Mouse (Mus musculus) heart, embryonic 11.5 days (tissue): ENCODE data around the gene Slc9c1. TPM values are rescaled to one million over a fixed set of nuclear protein-coding genes. Genes with fewer than 3 reads are reported as not detected.

Experiments used
- ATAC-seq: fragments of 200-750 bp; cut with Nextera tagmentation; replicated peaks from 2 replicates; pipeline ENCODE4 v1.8.0; 2017; ENCODE audit warnings: moderate library complexity; ENCODE audit not compliant: insufficient number of reproducible peaks, low FRiP score, low TSS enrichment
- H3K27ac ChIP-seq: fragments of 300-500 bp; sonication (generic); 2 replicates; pipeline ENCODE4 v1.5.1; 2014; ENCODE audit warnings: mild to moderate bottlenecking, low read depth, low read length
- H3K27me3 ChIP-seq: fragments of 300-500 bp; sonication (generic); 2 replicates; pipeline ENCODE4 v1.6.1; 2014; ENCODE audit warnings: mild to moderate bottlenecking, low read length, mixed read lengths; ENCODE audit not compliant: control insufficient read depth, insufficient read depth
- H3K36me3 ChIP-seq: fragments of 300-500 bp; sonication (generic); 2 replicates; pipeline ENCODE4 v1.6.1; 2014; ENCODE audit warnings: mild to moderate bottlenecking, low read length, moderate library complexity, mixed read lengths; ENCODE audit not compliant: control insufficient read depth, insufficient read depth
- H3K4me1 ChIP-seq: fragments of 300-500 bp; sonication (generic); 2 replicates; pipeline ENCODE4 v1.6.1; 2014; ENCODE audit warnings: low read length; ENCODE audit not compliant: control insufficient read depth, insufficient read depth
- H3K4me2 ChIP-seq: fragments of 300-500 bp; sonication (generic); 2 replicates; pipeline ENCODE4 v1.6.1; 2014; ENCODE audit warnings: mild to moderate bottlenecking, moderate library complexity
- H3K4me3 ChIP-seq: fragments of 300-500 bp; sonication (generic); 2 replicates; pipeline ENCODE4 v1.5.1; 2014; ENCODE audit warnings: low read depth, low read length
- H3K9ac ChIP-seq: fragments of 300-500 bp; sonication (generic); 2 replicates; pipeline ENCODE4 v1.6.1; 2014; ENCODE audit warnings: mild to moderate bottlenecking, low read depth, low read length, moderate library complexity
- H3K9me3 ChIP-seq: fragments of 300-500 bp; sonication (generic); replicated peaks from 2 replicates; pipeline ENCODE4 v1.6.1; 2016; ENCODE audit warnings: low read length; ENCODE audit not compliant: control insufficient read depth
- WGBS: fragments of 180-500 bp; shearing (Covaris S2); extraction: QIAGEN DNeasy Blood & Tissue Kit; methylation state at CpG from one replicate; pipeline ENCODE4 v1.1.7; 2014; ENCODE audit not compliant: insufficient replicate concordance; 5-methylcytosine and 5-hydroxymethylcytosine counted together
- polyA plus RNA-seq: library from polyadenylated mRNA; unstranded; fragments of >200 nt; fragmentation: Nextera tagmentation; extraction: Ambion mirVana; gene quantifications from 2 replicates; pipeline ENCODE4 v1.2.1, GENCODE M21; 2014

Gene Slc9c1
- polyA plus RNA-seq, 1 experiment from 2014 or later, result not detected

DNA sequence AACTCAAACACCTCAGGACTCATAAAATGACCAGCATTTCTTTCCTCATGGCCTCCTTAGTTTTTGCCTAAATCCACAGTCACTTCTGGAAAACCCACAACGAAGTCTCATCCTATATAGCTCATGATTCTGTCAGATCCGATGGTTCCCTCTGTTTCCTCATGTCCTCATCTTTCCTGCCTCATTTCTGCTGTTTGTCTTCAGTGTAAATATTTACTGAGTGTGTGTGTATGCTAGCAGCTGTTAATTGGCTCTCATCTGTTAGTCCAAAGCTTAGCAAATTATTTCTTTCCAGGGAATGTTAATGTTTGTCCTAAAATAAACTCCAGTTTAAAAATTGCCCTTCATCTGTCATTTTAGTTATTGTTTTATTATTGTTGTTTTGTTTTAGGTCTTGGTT, 16.5 kb downstream of the Slc9c1 start:
- H3K9ac ChIP-seq, result no peak overlapping the region
- no peaks in the 10 kb centered on the region for H3K27me3 ChIP-seq
- H3K4me2 ChIP-seq, result no peak overlapping the region
- no peaks in the 10 kb centered on the region for H3K36me3 ChIP-seq
- ATAC-seq, result no peak
- 71% methylated on average over 2 of the region's 2 CpGs for WGBS
- no peak overlapping the region for H3K4me3 ChIP-seq
- no peak overlapping the region for H3K27ac ChIP-seq
- H3K9me3 ChIP-seq, result no peaks in the 10 kb centered on the region
- no peaks in the 10 kb centered on the region for H3K4me1 ChIP-seq

DNA sequence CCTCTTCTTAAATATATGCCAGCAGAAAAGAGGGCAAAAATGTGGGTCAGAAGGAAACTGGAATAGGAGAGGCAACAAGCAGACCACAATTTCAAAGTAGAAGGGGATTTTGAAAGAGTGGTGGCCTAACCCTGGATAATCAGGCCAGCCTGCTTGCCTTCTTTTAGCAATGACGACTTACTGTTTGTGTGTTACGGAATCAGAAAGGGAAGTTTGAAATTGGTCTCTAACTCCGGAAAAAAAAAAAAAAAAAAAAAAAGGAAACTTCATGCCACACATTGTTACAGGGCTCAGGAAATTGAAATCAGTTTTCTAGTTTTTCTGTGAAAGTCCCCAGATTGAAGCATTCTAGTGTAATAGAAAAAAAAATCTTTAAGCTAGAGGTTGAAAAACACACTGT, 26.6 kb downstream of the Slc9c1 start:
- 55% methylated on average over 3 of the region's 3 CpGs for WGBS
- H3K4me2 ChIP-seq, result no peak overlapping the region
- no peak overlapping the region for H3K27ac ChIP-seq
- H3K4me3 ChIP-seq, result no peak overlapping the region
- H3K27me3 ChIP-seq, result no peaks in the 10 kb centered on the region
- no peak overlapping the region for H3K9ac ChIP-seq
- ATAC-seq, result no peak
- no peaks in the 10 kb centered on the region for H3K9me3 ChIP-seq
- H3K36me3 ChIP-seq, result no peaks in the 10 kb centered on the region
- no peaks in the 10 kb centered on the region for H3K4me1 ChIP-seq

DNA sequence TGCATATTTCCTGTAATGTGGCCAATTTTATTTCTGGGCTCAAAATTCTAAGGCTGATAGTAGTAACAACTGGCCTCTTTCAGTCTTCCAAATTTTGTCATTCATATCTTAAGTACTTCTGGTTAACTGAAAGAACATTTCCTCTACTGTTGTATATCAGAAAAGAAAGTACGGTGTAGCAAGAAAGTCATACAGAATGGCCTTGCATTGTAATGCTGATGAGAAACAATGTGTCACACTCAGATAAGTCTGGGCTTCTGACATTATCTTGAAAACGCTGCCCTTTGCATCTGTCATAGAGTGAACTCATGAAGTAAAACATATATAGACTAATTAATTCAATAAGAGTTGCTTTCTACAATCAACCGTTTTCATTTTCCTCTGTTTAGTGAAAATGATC, 37.2 kb downstream of the Slc9c1 start:
- Histone ChIP-seq H3K4me1 (no peaks in the 10 kb centered on the region), H3K4me3 (no peak overlapping the region), H3K36me3 (no peaks in the 10 kb centered on the region), H3K27me3 (no peaks in the 10 kb centered on the region), H3K27ac (no peak overlapping the region), H3K4me2 (no peak overlapping the region), H3K9ac (no peak overlapping the region), H3K9me3 (no peaks in the 10 kb centered on the region)
- WGBS, result 51% methylated on average over 3 of the region's 3 CpGs
- ATAC-seq, result no peak

DNA sequence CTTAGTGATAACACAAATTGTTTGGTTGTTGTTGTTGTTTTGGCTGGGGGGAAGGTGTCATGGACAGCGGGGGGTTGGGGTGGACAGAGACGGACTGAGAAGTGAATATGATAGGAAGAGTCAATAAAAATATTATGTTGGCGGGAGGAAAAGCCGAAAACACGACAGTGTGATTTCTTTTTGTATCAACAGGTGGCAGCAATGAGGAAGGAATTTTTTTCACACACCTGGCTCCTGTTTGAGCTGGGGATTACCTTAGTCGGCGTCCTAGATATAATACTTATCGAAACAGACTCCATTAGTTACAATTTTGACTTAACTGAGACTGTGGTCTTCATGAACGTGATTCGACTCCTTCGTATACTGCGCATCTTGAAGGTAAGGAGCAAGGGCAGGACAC, 44.8 kb downstream of the Slc9c1 start:
- 52% methylated on average over 12 of the region's 12 CpGs for WGBS

DNA sequence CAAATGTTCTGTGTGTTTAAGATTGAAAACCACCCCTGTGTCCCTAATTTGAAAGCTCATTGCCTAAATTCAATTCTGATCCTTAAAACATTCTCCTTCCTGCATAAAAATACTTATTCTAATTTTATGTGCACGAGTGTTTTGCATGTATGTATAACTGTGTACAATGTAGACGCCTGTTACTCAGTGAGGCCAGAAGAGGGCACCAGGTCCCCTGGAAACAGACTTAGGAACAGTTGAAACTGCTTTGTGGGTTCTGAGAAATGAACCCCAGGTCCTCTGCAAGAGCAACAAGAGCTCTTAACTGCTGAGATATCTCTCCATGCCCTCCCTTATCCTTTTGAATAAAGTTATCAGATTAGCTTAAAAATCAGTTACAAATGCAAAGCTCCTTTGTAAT, 47.4 kb downstream of the Slc9c1 start:
- ATAC-seq, result no peak
- Histone ChIP-seq H3K4me1 (no peaks in the 10 kb centered on the region), H3K27ac (no peak overlapping the region), H3K9me3 (no peaks in the 10 kb centered on the region), H3K4me2 (no peak overlapping the region), H3K27me3 (no peaks in the 10 kb centered on the region), H3K4me3 (no peak overlapping the region), H3K9ac (no peak overlapping the region), H3K36me3 (no peaks in the 10 kb centered on the region)
- WGBS, result 34% methylated on average over 2 of the region's 2 CpGs

More for the DNA sequence above, 44.8 kb downstream of the Slc9c1 start:
- no peak for ATAC-seq
- H3K4me3 ChIP-seq, result no peak overlapping the region
- no peak overlapping the region for H3K4me2 ChIP-seq
- no peaks in the 10 kb centered on the region for H3K4me1 ChIP-seq
- no peak overlapping the region for H3K9ac ChIP-seq
- no peak overlapping the region for H3K27ac ChIP-seq
- no peaks in the 10 kb centered on the region for H3K36me3 ChIP-seq
- H3K27me3 ChIP-seq, result no peaks in the 10 kb centered on the region
- H3K9me3 ChIP-seq, result no peaks in the 10 kb centered on the region

DNA sequence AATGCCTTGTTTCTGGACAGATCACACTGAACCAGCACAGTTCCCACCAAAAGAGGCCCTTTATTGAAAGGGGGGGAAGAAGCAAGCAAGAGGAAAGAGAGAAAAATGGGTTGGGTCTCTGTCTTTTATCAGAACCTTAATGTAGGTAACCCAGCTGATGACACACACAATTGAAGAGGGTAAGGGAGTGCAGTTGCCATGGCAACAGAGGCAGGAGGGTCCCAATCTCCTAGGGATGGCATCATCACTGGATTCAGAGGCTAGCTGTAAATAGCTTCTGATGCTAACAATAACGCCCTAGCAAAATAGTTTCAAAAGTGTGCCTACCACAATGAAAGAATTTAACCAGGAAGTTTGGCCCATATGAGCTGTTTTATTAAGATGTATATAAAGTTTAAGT, 58.5 kb downstream of the Slc9c1 start:
- no peak overlapping the region for H3K9ac ChIP-seq
- 55% methylated on average over 1 of the region's 1 CpGs for WGBS
- no peaks in the 10 kb centered on the region for H3K4me1 ChIP-seq
- no peak overlapping the region for H3K4me3 ChIP-seq
- no peaks in the 10 kb centered on the region for H3K36me3 ChIP-seq
- ATAC-seq, result no peak
- H3K4me2 ChIP-seq, result no peak overlapping the region
- H3K9me3 ChIP-seq, result no peaks in the 10 kb centered on the region
- no peaks in the 10 kb centered on the region for H3K27me3 ChIP-seq
- H3K27ac ChIP-seq, result no peak overlapping the region

DNA sequence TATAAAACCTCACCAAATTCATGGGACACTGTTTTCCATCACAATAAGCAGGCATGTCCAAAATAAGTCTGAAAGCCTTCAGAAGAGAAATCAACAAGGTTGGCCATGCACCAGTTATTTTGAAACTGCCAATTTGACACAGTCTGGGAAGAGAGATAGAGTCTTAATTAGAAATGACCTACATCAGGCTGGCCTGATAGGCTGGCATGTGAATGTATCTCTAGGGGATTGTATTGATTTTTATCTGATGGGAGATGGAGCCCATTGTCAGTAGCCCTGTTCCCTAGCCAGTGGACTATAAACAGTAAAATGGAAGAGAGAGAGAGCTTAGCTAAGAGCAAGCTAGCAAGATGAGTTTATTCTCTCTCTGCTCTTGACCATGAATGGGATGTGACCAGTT, 60.4 kb downstream of the Slc9c1 start:
- ATAC-seq, result no peak
- H3K4me2 ChIP-seq, result no peak overlapping the region

DNA sequence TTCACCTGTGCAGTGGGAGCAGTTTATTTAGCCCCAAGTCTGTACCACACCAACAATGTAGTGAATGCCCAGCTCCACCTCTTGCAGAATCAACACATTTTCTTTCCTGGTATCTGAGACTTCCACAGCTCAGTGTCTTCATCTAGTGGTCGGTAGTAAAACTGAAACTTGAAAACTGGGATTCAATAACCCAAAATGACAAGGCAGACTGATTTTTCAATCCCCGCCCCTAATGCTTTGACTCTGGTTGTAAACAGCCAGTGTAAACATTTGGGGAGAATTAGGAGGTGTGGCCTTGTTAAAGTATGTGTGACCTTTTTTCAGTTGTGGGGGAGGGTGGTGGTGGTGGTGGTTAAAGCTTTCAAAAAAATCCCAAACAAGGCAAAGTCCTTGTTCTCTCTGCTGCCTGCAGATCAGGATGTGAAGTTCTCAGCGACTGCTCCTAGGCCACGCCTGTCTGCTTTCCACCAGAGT, 73.4 kb downstream of the Slc9c1 start:
- no peak for ATAC-seq
- H3K27ac ChIP-seq, result no peak overlapping the region
- H3K4me3 ChIP-seq, result no peak overlapping the region
- no peaks in the 10 kb centered on the region for H3K27me3 ChIP-seq
- no peak overlapping the region for H3K4me2 ChIP-seq
- no peaks in the 10 kb centered on the region for H3K36me3 ChIP-seq
- no peak overlapping the region for H3K9ac ChIP-seq
- H3K4me1 ChIP-seq, result no peaks in the 10 kb centered on the region
- H3K9me3 ChIP-seq, result no peaks in the 10 kb centered on the region; the same call in 1 of the 2 replicates
- 47% methylated on average over 4 of the region's 4 CpGs for WGBS

More for the DNA sequence above, 60.4 kb downstream of the Slc9c1 start:
- H3K4me1 ChIP-seq, result no peaks in the 10 kb centered on the region
- H3K9ac ChIP-seq, result no peak overlapping the region
- no peaks in the 10 kb centered on the region for H3K9me3 ChIP-seq
- H3K27ac ChIP-seq, result no peak overlapping the region
- no peaks in the 10 kb centered on the region for H3K27me3 ChIP-seq
- H3K36me3 ChIP-seq, result no peaks in the 10 kb centered on the region
- H3K4me3 ChIP-seq, result no peak overlapping the region

DNA sequence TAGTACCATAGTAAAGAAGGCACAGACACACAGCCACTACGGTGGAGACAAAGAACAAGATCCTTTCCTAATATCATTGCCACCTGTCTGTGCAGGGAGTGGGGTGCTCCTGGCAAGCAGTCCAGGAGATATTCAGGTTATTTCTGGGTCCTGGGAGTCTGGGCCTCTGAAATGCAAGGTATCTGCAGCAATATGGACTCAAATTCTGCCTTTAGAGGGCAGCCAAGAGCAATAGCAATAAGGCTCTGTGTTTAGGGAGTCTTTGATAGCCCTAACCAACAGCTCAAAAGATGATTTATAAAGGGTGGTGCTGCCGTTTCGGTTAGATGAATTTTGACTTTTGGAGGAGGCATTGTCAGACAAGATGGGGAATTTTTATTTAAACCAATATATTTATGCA, 74.2 kb downstream of the Slc9c1 start:
- Histone ChIP-seq H3K4me2 (no peak overlapping the region), H3K9me3 (no peaks in the 10 kb centered on the region; the same call in 1 of the 2 replicates), H3K36me3 (no peaks in the 10 kb centered on the region), H3K27me3 (no peaks in the 10 kb centered on the region), H3K9ac (no peak overlapping the region), H3K4me3 (no peak overlapping the region), H3K4me1 (no peaks in the 10 kb centered on the region), H3K27ac (no peak overlapping the region)
- ATAC-seq, result no peak
- 61% methylated on average over 3 of the region's 3 CpGs for WGBS
